16 mouse cellular contexts compared by ENCODE assay signal in the genomic region with DNA sequence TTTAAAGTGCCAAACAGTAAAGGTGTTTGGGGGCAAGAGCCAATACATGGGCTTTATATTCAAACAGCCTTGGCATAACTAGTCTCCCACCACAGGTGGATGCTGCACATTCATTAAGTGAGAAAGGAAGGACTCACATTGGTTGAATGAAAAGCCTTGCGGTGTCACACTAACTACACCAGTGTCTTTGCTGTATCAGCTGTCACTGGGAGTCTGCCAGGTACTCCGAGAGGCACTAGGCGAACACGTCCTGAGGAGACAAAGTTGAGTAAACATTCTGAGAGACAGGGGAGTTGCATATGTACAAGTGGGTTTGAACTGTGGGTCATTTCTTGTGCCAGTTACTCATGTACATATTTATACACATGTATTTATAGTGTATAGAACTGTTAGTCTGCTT.
"Had no signal": no experiment of that assay in that cellular context is flagged by ENCODE, and none has a peak within 500 bp of the region (broad histone marks: within the 10 kb centered on the region; RNA-seq: fewer than 3 reads in every experiment).

No protein-coding gene starts in this region.

- H3K4me1 ChIP-seq: limb, embryonic 12.5 days; liver, embryonic 13.5 days; lung, embryonic 15.5 days; neural tube, embryonic 15.5 days had no signal

- DNase-seq: kidney, postnatal 25 days; layer of hippocampus, adult 9-11 months; layer of hippocampus, postnatal 36 days; liver; liver, embryonic 13.5 days; liver, postnatal 0 days; lung, postnatal 14 days; midbrain, embryonic 14.5 days; right cerebral cortex, adult 18-20 months; spleen, adult 18-20 months; thymus, adult 18-20 months; thymus, postnatal 14 days had no signal

- H3K4me3 ChIP-seq: limb, embryonic 12.5 days; liver, embryonic 13.5 days; lung, embryonic 15.5 days; myocyte; neural tube, embryonic 15.5 days had no signal

- H3K9me3 ChIP-seq: liver, embryonic 13.5 days; lung, embryonic 15.5 days; neural tube, embryonic 15.5 days had no signal

- H3K27me3 ChIP-seq: limb, embryonic 12.5 days; liver, embryonic 13.5 days; lung, embryonic 15.5 days; neural tube, embryonic 15.5 days had no signal

- H3K27ac ChIP-seq: limb, embryonic 12.5 days; liver, embryonic 13.5 days; lung, embryonic 15.5 days; neural tube, embryonic 15.5 days had no signal
